Mouse (Mus musculus) hindbrain, embryonic 15.5 days (tissue): ENCODE data around the gene Ccr4. TPM values are rescaled to one million over a fixed set of nuclear protein-coding genes. Genes with fewer than 3 reads are reported as not detected.

Experiments
- ATAC-seq: fragments of 200-750 bp; cut with Nextera tagmentation; 2 replicates; pipeline ENCODE4 v1.8.0; 2017; ENCODE audit warnings: low read depth, moderate number of reproducible peaks, moderate TSS enrichment; ENCODE audit not compliant: low FRiP score
- H3K27ac ChIP-seq: fragments of 300-500 bp; sonication (generic); replicated peaks from 2 replicates; pipeline ENCODE4 v1.5.1; 2015; ENCODE audit warnings: mild to moderate bottlenecking, inconsistent platforms
- H3K27me3 ChIP-seq: fragments of 300-500 bp; sonication (generic); 2 replicates; pipeline ENCODE4 v1.6.1; 2015; ENCODE audit warnings: control low read depth, inconsistent platforms
- H3K36me3 ChIP-seq: fragments of 300-500 bp; sonication (generic); 2 replicates; pipeline ENCODE4 v1.6.1; 2015; ENCODE audit warnings: control low read depth, inconsistent platforms
- H3K4me1 ChIP-seq: fragments of 300-500 bp; sonication (generic); replicated peaks from 2 replicates; pipeline ENCODE4 v1.6.1; 2015; ENCODE audit warnings: control low read depth, inconsistent platforms
- H3K4me2 ChIP-seq: fragments of 300-500 bp; sonication (generic); 2 replicates; pipeline ENCODE4 v1.6.1; 2015; ENCODE audit warnings: moderate library complexity, mild to moderate bottlenecking, inconsistent platforms
- H3K4me3 ChIP-seq: fragments of 300-500 bp; sonication (generic); 2 replicates; pipeline ENCODE4 v1.5.1; 2015; ENCODE audit warnings: mild to moderate bottlenecking, inconsistent platforms
- H3K9ac ChIP-seq: fragments of 300-500 bp; sonication (generic); 2 replicates; pipeline ENCODE4 v1.6.1; 2015; ENCODE audit warnings: inconsistent platforms
- H3K9me3 ChIP-seq: fragments of 300-500 bp; sonication (generic); 2 replicates; pipeline ENCODE4 v1.6.1; 2016; ENCODE audit warnings: control low read depth, inconsistent platforms
- WGBS: fragments of 180-500 bp; shearing (Covaris S2); methylation state at CpG from one replicate; pipeline ENCODE4 v1.1.7; 2015; 5-methylcytosine and 5-hydroxymethylcytosine counted together
- polyA plus RNA-seq: library from polyadenylated mRNA; unstranded; fragments of >200 nt; fragmentation: Nextera tagmentation; extraction: Ambion mirVana; gene quantifications from 2 replicates; pipeline ENCODE4 v1.2.1, GENCODE M21; 2015

Ccr4 gene
- polyA plus RNA-seq, 1 experiment from 2014 or later: not detected

GRCm38 (mm10) chr9:114518812-114519477 lies 14.2 kb upstream of the Ccr4 start:
- 68% methylated on average over 9 of the region's 9 CpGs for WGBS
- Histone ChIP-seq H3K9ac (no peak overlapping the region), H3K27ac (no peak overlapping the region), H3K27me3 (no peaks in the 10 kb centered on the region), H3K36me3 (peaks cover under 1% of the 10 kb centered on the region; the same call in 1 of the 2 replicates), H3K4me3 (no peak overlapping the region), H3K9me3 (0 out of 2 replicates have a peak, but pooled peaks cover 2% of the 10 kb centered on the region), H3K4me2 (no peak overlapping the region), H3K4me1 (no peaks in the 10 kb centered on the region)
- no peak for ATAC-seq

DNA sequence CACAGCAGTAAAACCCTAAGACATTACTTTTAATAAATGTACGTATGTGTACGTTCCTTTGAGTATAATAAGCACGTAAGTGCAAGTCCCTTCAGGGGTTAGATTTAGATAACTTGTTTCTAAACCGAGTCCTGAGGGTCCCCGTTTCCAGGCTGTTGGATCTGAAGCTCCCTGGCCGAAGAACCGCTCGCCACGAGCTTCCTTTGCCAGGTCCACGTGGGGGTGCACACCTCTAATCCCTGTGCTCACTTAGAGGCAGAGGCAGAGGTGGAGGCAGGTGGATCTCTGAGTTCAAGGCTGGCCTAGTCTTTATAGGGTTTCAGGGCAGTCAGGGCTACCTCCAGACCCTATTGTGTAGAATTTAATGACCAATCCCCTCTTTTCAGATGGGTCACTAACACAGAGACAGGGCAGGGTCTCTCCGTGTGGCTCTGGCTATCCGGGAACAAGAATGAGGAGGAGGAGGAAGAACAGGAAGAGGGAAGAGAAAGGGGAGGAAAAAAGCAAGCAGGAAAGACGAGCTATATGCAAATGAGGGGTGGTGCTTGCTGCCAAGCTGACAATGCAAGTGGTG lies 13.3 kb upstream of the Ccr4 start:
- Histone ChIP-seq H3K36me3 (peaks cover 10% of the 10 kb centered on the region), H3K27ac (no peak overlapping the region), H3K4me3 (no peak overlapping the region), H3K4me1 (no peaks in the 10 kb centered on the region), H3K27me3 (no peaks in the 10 kb centered on the region), H3K4me2 (no peak overlapping the region), H3K9ac (no peak overlapping the region), H3K9me3 (peaks cover 11% of the 10 kb centered on the region)
- ATAC-seq: no peak
- WGBS: 83% methylated on average over 13 of the region's 13 CpGs

DNA sequence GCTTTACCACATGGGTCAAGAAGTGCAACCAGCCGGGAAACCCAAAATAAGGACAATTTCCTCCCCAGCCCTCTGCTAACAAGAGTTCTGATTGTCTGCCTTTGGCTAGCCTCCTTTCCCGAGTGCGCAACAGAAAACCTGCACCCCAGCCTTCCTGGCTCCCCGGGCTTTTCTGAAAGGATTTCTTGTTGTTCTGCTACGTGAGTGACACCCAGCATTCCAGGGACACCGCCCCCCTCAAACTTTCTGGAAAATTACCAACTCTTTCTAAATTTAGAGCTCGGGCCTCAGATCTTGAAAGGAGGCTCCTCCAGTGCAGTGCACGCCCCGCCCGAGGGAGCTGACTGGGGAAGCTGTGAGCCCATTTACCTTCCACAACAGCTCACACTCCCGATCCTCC lies 10.6 kb upstream of the Ccr4 start, which contains the start of gene C130032M10Rik:
Gene C130032M10Rik (plus strand): TSS at position 334 of the 400 bp plus-strand sequence.
- no peak within 1 kb of the TSS for H3K27ac ChIP-seq
- WGBS: 79% methylated on average over 11 of the region's 11 CpGs
- H3K4me2 ChIP-seq: no peak within 1 kb of the TSS
- peaks cover 16% of the 10 kb centered on the region for H3K36me3 ChIP-seq
- H3K4me1 ChIP-seq: no peaks in the 10 kb centered on the region
- no peaks in the 10 kb centered on the region for H3K27me3 ChIP-seq
- H3K9ac ChIP-seq: no peak within 1 kb of the TSS
- peaks cover 12% of the 10 kb centered on the region for H3K9me3 ChIP-seq
- no peak within 1 kb of the TSS for H3K4me3 ChIP-seq
- no peak for ATAC-seq

DNA sequence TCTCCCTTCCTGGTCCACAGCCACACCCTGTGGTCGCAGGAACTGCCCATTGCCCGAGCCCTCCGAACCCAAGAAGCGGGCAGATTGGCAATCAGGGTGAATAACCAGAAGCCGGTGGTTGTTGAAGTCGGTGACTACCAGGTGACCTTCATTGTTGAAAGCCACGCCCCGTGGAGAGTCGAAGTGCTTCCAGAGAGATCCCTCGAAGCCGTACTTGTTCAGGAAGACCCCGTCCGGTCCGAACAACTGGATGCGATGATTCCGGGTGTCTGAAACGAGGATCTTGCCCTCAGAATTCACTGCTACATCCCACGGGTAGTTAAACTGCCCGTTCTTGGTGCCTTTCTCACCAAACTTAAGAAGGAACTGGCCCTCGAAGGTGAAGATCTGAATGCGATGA lies 8.1 kb upstream of the Ccr4 start:
- no peak for ATAC-seq
- WGBS: 94% methylated on average over 21 of the region's 21 CpGs

DNA sequence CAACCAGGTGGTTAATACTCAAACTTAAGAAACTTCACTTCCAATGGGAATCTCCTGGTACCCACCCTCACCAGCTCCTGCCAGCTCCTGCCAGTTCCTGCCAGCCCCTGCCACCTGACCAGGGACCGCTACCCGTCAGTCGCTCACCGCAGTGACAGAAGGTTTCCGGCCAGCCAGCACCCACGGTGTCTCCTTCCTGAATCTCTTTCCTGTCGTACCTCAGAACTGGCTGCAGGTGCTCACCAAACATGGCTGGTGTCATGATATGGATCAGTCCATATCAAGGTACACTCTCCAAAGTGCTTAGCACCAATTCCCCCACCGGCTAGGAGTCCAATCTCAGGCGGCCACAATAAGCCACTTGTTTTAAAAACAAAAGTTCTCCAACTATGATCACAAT lies 5.1 kb upstream of the Ccr4 start:
- H3K9ac ChIP-seq: no peak overlapping the region
- WGBS: 97% methylated on average over 9 of the region's 9 CpGs
- no peak for ATAC-seq
- peaks cover 12% of the 10 kb centered on the region for H3K9me3 ChIP-seq
- H3K4me2 ChIP-seq: no peak overlapping the region
- H3K27me3 ChIP-seq: no peaks in the 10 kb centered on the region
- no peak overlapping the region for H3K4me3 ChIP-seq
- H3K36me3 ChIP-seq: peaks cover 16% of the 10 kb centered on the region
- H3K4me1 ChIP-seq: no peaks in the 10 kb centered on the region
- H3K27ac ChIP-seq: no peak overlapping the region

More for the DNA sequence above, 8.1 kb upstream of the Ccr4 start:
- H3K4me1 ChIP-seq: no peaks in the 10 kb centered on the region
- no peak overlapping the region for H3K27ac ChIP-seq
- H3K27me3 ChIP-seq: no peaks in the 10 kb centered on the region
- no peak overlapping the region for H3K9ac ChIP-seq
- no peak overlapping the region for H3K4me2 ChIP-seq
- H3K36me3 ChIP-seq: peaks cover 16% of the 10 kb centered on the region
- peaks cover 12% of the 10 kb centered on the region for H3K9me3 ChIP-seq
- no peak overlapping the region for H3K4me3 ChIP-seq

- Histone ChIP-seq H3K36me3 (0 out of 2 replicates have a peak, but pooled peaks cover 2% of the 10 kb centered on the region), H3K4me1 (no peaks in the 10 kb centered on the region), H3K27ac (no peak overlapping the region), H3K4me2 (no peak overlapping the region), H3K4me3 (no peak overlapping the region), H3K9ac (no peak overlapping the region), H3K27me3 (no peaks in the 10 kb centered on the region), H3K9me3 (no peaks in the 10 kb centered on the region)
- no peak for ATAC-seq
- 81% methylated on average over 9 of the region's 9 CpGs for WGBS
Measured at GRCm38 (mm10) chr9:114507421-114507820, 2.7 kb upstream of the Ccr4 start.

- H3K36me3 ChIP-seq: no peaks in the 10 kb centered on the region
- H3K27me3 ChIP-seq: no peaks in the 10 kb centered on the region
- H3K4me2 ChIP-seq: no peak overlapping the region
- H3K27ac ChIP-seq: no peak overlapping the region
- H3K4me1 ChIP-seq: no peaks in the 10 kb centered on the region
- no peak overlapping the region for H3K4me3 ChIP-seq
- WGBS: 77% methylated on average over 4 of the region's 4 CpGs
- no peak overlapping the region for H3K9ac ChIP-seq
- ATAC-seq: no peak
- H3K9me3 ChIP-seq: no peaks in the 10 kb centered on the region
Measured at GRCm38 (mm10) chr9:114506564-114506963, 1.8 kb upstream of the Ccr4 start.

DNA sequence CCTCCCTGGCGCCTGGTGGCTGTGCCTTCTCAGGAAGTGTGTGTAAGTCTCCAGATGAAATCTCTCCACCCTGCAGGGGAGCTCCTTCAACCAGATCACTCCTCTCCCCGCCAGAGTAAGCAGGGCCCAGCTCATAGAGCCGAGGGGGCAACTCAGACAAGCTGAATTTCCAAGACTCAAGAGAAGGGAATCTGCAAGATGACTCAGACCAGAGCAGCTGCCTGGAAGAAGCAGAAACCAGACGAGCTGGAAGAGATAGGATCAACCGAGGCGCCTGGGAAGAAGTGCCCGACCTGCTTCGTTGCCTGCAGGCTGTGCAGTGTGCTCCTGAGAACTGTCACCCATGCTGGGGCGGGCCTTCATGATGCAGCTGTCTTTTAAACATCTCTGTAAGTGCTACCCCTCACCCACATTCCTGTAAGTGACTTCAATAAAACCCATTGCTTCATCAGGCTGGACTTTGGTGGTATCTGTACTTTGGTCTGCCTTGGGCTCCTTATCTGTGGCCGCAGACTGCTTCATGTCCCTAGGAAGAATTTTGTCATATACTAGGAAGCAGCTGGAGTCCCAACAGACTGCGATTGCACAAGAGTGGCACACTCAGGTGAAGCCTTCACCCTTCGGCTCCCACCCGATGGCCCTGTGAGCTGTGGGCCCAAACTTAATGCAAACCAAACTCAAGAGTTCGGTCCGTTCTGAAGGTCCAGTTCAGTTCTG lies 1.8 kb downstream of the Ccr4 start:
- H3K4me3 ChIP-seq: no peak overlapping the region
- H3K9me3 ChIP-seq: no peaks in the 10 kb centered on the region
- no peaks in the 10 kb centered on the region for H3K27me3 ChIP-seq
- no peak overlapping the region for H3K4me2 ChIP-seq
- no peak for ATAC-seq
- H3K9ac ChIP-seq: no peak overlapping the region
- H3K27ac ChIP-seq: no peak overlapping the region
- WGBS: 74% methylated on average over 15 of the region's 15 CpGs
- H3K4me1 ChIP-seq: no peaks in the 10 kb centered on the region
- no peaks in the 10 kb centered on the region for H3K36me3 ChIP-seq

- whole genome bisulfite sequencing: 97% methylated on average over 11 of the region's 11 CpGs
- no peak for ATAC-seq
- H3K4me1 ChIP-seq: no peaks in the 10 kb centered on the region
- H3K9me3 ChIP-seq: no peaks in the 10 kb centered on the region
- H3K27me3 ChIP-seq: no peaks in the 10 kb centered on the region
- no peak overlapping the region for H3K9ac ChIP-seq
- H3K36me3 ChIP-seq: no peaks in the 10 kb centered on the region
- H3K4me2 ChIP-seq: no peak overlapping the region
- no peak overlapping the region for H3K4me3 ChIP-seq
- H3K27ac ChIP-seq: no peak overlapping the region
Measured at GRCm38 (mm10) chr9:114501913-114502312, 2.8 kb downstream of the Ccr4 start.

DNA sequence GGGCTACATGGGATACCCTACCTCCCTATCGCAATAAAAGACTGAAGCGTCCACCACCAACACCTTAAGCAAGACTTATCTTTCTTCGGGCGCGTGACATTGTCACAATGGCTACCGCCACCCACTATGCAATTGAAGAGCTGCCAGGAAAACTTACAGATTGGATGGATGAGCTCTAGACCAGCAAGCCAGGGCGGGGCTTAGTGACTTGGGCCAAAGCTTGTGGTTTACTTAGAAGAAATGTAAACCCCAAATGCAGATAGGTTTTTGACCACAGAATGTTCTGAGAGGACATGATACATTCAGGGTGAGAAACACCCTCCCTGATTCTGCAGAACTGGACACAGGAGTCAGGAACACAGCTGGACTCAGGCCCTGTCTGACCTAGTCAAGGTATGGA lies 3.6 kb downstream of the Ccr4 start:
- no peaks in the 10 kb centered on the region for H3K27me3 ChIP-seq

GRCm38 (mm10) chr9:114499783-114500515 lies 4.8 kb downstream of the Ccr4 start:
- Histone ChIP-seq H3K27ac (no peak overlapping the region), H3K4me1 (no peaks in the 10 kb centered on the region), H3K36me3 (no peaks in the 10 kb centered on the region), H3K9ac (no peak overlapping the region), H3K9me3 (no peaks in the 10 kb centered on the region), H3K4me3 (no peak overlapping the region), H3K27me3 (no peaks in the 10 kb centered on the region), H3K4me2 (no peak overlapping the region)
- ATAC-seq: no peak
- 19% methylated on average over 15 of the region's 15 CpGs for WGBS

More for the DNA sequence above, 3.6 kb downstream of the Ccr4 start:
- Histone ChIP-seq H3K4me3 (no peak overlapping the region), H3K9me3 (no peaks in the 10 kb centered on the region), H3K4me1 (no peaks in the 10 kb centered on the region), H3K9ac (no peak overlapping the region), H3K27ac (no peak overlapping the region), H3K36me3 (no peaks in the 10 kb centered on the region), H3K4me2 (no peak overlapping the region)
- WGBS: 95% methylated on average over 7 of the region's 7 CpGs
- no peak for ATAC-seq

DNA sequence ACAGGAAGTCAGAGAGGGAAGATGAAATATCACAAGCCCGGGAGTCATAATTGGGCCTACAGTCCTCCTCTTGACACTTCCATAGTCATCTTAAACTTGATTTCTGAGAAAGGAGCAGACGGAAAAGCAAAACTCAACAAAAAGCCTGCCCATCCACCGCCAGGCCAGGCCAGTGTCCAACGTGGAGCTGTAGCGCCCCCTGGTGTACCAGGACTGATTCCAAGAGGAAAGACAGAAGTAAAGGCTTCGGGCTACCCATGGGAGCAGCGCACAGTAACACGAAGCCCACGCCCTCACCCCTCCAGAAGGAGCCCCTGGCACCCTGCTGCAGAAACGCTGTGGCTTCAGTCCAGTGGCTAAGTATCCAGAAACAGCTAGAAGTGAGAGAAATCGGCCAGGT lies 6.5 kb downstream of the Ccr4 start:
- Histone ChIP-seq H3K4me2 (0 out of 2 replicates have a peak overlapping the region, but pooled peaks have one; percentile 29), H3K27me3 (no peaks in the 10 kb centered on the region), H3K27ac (no peak overlapping the region), H3K4me3 (no peak overlapping the region), H3K4me1 (no peaks in the 10 kb centered on the region), H3K36me3 (no peaks in the 10 kb centered on the region), H3K9me3 (no peaks in the 10 kb centered on the region), H3K9ac (no peak overlapping the region)
- WGBS: 6% methylated on average over 11 of the region's 11 CpGs
- ATAC-seq: no peak
